Mouse (Mus musculus): ENCODE results near the gene Il1f10. TPM values are rescaled to one million over a fixed set of nuclear protein-coding genes. Genes with fewer than 3 reads are reported as not detected.

Il1f10 gene
- polyA plus RNA-seq (2016; fragmentation: Nextera tagmentation; extraction: Ambion mirVana): not detected in 2 replicates

GRCm38 (mm10) chr2:24290896-24291295 lies at the start of gene Il1f10:
TSS of gene Il1f10 (plus strand) at chr2:24291196.
- no peaks in the 10 kb centered on the region for H3K9me3 ChIP-seq (replicated peaks)
- no peaks in the 10 kb centered on the region for H3K27me3 ChIP-seq (ENCODE audit: low read depth, poor library complexity, severe bottlenecking)
- no peaks in the 10 kb centered on the region for H3K36me3 ChIP-seq
- H3K4me3 ChIP-seq: no peak within 1 kb of the TSS
- no peaks in the 10 kb centered on the region for H3K4me1 ChIP-seq
- WGBS: 81% methylated on average over 5 of the region's 5 CpGs
- DNase-seq (ENCODE audit: low spot score): no peak
- no peak within 1 kb of the TSS for H3K27ac ChIP-seq (replicated peaks)

DNA sequence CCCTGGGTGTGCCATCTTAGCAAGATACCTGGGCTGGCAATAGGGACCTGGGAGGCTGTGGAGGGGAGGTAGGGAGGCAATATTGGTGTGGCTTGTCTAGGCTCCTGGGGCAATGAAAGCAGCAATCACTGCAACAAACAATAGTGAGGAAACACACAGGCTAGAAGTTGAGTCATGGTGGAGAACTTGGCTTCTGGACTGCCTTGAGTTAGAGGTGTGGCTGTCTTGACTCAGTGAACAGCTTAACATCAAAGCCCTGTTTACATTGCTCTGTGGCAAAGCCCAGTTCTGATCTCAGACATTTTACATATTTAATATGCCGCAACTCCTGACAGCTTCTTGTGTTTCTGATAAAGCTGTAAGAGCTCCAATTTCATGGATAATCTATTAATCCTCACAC lies 23.5 kb upstream of the Il1f10 start:
- Histone ChIP-seq H3K36me3 (no peaks in the 10 kb centered on the region), H3K9me3 (replicated peaks) (no peaks in the 10 kb centered on the region), H3K27ac (replicated peaks) (no peak overlapping the region), H3K4me1 (no peaks in the 10 kb centered on the region), H3K4me3 (no peak overlapping the region), H3K27me3 (ENCODE audit: low read depth, poor library complexity, severe bottlenecking) (no peaks in the 10 kb centered on the region)
- WGBS: 100% methylated on average over 1 of the region's 1 CpGs
- no peak for DNase-seq (ENCODE audit: low spot score)

- Histone ChIP-seq H3K4me3 (no peak overlapping the region), H3K27ac (replicated peaks) (no peak overlapping the region), H3K36me3 (no peaks in the 10 kb centered on the region), H3K9me3 (replicated peaks) (no peaks in the 10 kb centered on the region), H3K4me1 (peaks cover 5% of the 10 kb centered on the region; the same call in 1 of the 2 replicates), H3K27me3 (ENCODE audit: low read depth, poor library complexity, severe bottlenecking) (no peaks in the 10 kb centered on the region)
- no peak for DNase-seq (ENCODE audit: low spot score)
- 89% methylated on average over 2 of the region's 2 CpGs for WGBS
Measured at GRCm38 (mm10) chr2:24273619-24274018, 17.4 kb upstream of the Il1f10 start.

DNA sequence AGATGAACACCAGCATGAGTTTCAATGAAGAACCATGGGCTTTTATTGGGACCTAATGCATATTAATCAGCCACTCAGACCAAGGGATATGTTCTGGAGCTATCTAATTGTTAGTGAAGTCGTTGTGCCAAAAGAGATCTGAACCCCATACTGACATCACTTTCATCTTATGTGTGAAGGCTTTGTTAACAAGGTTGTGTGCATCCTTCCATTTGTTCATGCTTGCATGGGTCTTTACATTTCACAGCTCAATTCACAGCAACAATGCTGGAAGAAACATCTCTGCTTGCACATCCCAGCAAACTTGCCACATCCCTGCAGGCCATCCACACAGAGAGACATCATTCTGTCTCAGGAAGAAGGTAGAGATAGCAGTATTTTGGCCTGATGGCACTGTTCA lies 15.8 kb upstream of the Il1f10 start:
- WGBS: 36% methylated on average over 1 of the region's 1 CpGs
- Histone ChIP-seq H3K4me3 (no peak overlapping the region), H3K36me3 (no peaks in the 10 kb centered on the region), H3K27me3 (ENCODE audit: low read depth, poor library complexity, severe bottlenecking) (no peaks in the 10 kb centered on the region), H3K9me3 (replicated peaks) (no peaks in the 10 kb centered on the region), H3K27ac (replicated peaks) (no peak overlapping the region), H3K4me1 (peaks cover 5% of the 10 kb centered on the region; the same call in 1 of the 2 replicates)
- DNase-seq (ENCODE audit: low spot score): no peak

- Histone ChIP-seq H3K36me3 (no peaks in the 10 kb centered on the region), H3K4me3 (no peak within 1 kb of the TSS), H3K27me3 (ENCODE audit: low read depth, poor library complexity, severe bottlenecking) (no peaks in the 10 kb centered on the region), H3K4me1 (peaks cover 5% of the 10 kb centered on the region; the same call in 1 of the 2 replicates), H3K27ac (replicated peaks) (no peak within 1 kb of the TSS), H3K9me3 (replicated peaks) (no peaks in the 10 kb centered on the region)
- no peak for DNase-seq (ENCODE audit: low spot score)
Measured at GRCm38 (mm10) chr2:24276654-24277053, 14.3 kb upstream of the Il1f10 start, which contains the start of gene Il1f5. TSS of gene Il1f5 (plus strand) at chr2:24276954.

DNA sequence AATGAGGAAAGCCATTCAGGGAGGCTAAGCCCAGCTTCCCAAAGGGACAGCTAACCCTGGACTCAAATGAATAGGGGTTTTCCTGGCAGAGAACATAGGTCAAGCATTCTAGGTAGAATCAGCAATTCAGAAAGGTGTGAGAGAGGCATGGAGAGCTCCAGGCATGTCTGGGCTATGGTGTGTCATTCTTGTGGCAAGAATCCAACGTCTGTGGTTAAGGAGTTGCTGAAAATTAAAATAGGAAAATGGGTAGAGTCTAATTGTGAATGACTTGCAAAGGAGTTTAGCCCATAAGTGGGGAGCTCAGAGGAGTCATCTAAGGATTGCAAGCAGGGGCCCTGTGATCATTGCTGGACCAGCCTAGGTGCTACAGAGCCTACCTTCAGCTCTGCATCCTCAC lies 3.6 kb downstream of the Il1f10 start:
- Histone ChIP-seq H3K4me3 (no peak overlapping the region), H3K9me3 (replicated peaks) (no peaks in the 10 kb centered on the region), H3K27me3 (ENCODE audit: low read depth, poor library complexity, severe bottlenecking) (no peaks in the 10 kb centered on the region), H3K36me3 (no peaks in the 10 kb centered on the region), H3K27ac (replicated peaks) (no peak overlapping the region), H3K4me1 (no peaks in the 10 kb centered on the region)
- WGBS: 70% methylated on average over 1 of the region's 1 CpGs
- DNase-seq (ENCODE audit: low spot score): no peak

DNA sequence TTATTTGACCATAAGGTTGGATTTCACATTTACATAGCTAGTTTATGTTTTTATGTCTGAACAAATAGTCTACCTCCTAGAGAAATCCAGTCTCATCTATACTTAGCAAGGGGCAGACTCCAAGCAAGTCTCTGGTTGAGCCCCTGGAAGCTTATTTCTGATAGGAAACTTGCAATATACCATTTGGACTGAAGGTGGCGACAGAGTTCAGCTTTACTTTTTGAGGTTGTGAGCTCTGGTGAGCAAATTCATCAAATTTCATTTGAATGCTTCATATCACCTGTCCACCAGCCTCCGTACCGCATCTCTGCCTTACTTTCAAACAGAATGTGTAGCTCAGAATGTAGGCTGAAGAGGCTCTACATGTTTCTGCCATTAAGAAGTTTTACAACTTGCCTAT lies 5.8 kb downstream of the Il1f10 start:
- 19% methylated on average over 3 of the region's 3 CpGs for WGBS
- H3K9me3 ChIP-seq (replicated peaks): no peaks in the 10 kb centered on the region
- peak; percentile 28 for DNase-seq (ENCODE audit: low spot score)

DNA sequence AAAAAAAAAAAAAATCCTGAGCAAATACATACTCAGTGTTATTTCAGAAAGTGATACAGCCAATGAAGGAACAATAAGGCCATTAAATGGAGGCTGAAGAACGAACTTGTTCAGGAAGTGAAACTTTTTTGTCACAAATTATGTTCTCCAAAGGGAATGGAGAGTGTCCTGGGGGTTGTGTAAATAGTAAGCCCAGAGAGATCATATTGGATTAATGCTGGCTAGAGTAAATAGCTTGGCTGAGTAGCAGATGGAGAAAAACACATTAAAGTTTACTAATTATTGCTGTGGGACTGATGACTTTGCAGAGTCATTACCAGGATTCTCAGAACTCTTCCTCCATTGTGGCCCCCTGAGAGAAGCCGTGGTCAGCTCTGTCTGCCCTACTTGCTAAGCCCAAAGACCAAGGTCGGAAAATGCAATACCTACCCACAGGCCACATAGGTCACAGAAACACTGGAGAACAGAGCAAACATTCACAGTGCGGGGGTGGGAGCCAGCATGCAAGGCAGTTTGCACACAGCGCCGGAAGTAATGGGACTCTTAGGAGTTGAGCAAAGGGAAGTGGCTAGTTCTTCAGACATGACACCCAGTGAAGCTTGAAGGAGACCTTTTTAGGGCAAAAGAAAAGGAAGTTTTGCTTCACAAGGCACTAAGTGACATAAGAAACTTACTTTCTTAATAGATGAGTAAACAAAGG lies 20.5 kb downstream of the Il1f10 start:
- H3K27ac ChIP-seq (replicated peaks): no peak overlapping the region
- no peaks in the 10 kb centered on the region for H3K9me3 ChIP-seq (replicated peaks)
- no peaks in the 10 kb centered on the region for H3K4me1 ChIP-seq
- no peak overlapping the region for H3K4me3 ChIP-seq
- no peak for DNase-seq (ENCODE audit: low spot score)
- no peaks in the 10 kb centered on the region for H3K27me3 ChIP-seq (ENCODE audit: low read depth, poor library complexity, severe bottlenecking)
- WGBS: 72% methylated on average over 6 of the region's 6 CpGs
- H3K36me3 ChIP-seq: no peaks in the 10 kb centered on the region

More for the DNA sequence above, 5.8 kb downstream of the Il1f10 start:
- no peak overlapping the region for H3K4me3 ChIP-seq
- H3K36me3 ChIP-seq: no peaks in the 10 kb centered on the region
- H3K27ac ChIP-seq (replicated peaks): no peak overlapping the region
- H3K27me3 ChIP-seq (ENCODE audit: low read depth, poor library complexity, severe bottlenecking): no peaks in the 10 kb centered on the region
- H3K4me1 ChIP-seq: no peaks in the 10 kb centered on the region

- Histone ChIP-seq H3K27me3 (ENCODE audit: low read depth, poor library complexity, severe bottlenecking) (no peaks in the 10 kb centered on the region), H3K4me3 (no peak overlapping the region), H3K4me1 (no peaks in the 10 kb centered on the region), H3K9me3 (replicated peaks) (no peaks in the 10 kb centered on the region), H3K36me3 (no peaks in the 10 kb centered on the region), H3K27ac (replicated peaks) (no peak overlapping the region)
- no peak for DNase-seq (ENCODE audit: low spot score)
- WGBS: 85% methylated on average over 1 of the region's 1 CpGs
Measured at GRCm38 (mm10) chr2:24316919-24317318, 25.9 kb downstream of the Il1f10 start.

- H3K9me3 ChIP-seq (replicated peaks): no peaks in the 10 kb centered on the region
- 85% methylated on average over 4 of the region's 4 CpGs for WGBS
- H3K36me3 ChIP-seq: no peaks in the 10 kb centered on the region
- no peaks in the 10 kb centered on the region for H3K27me3 ChIP-seq (ENCODE audit: low read depth, poor library complexity, severe bottlenecking)
- no peak overlapping the region for H3K27ac ChIP-seq (replicated peaks)
- no peak overlapping the region for H3K4me3 ChIP-seq
- H3K4me1 ChIP-seq: no peaks in the 10 kb centered on the region
- DNase-seq (ENCODE audit: low spot score): no peak
Measured at GRCm38 (mm10) chr2:24317919-24318598, 27.1 kb downstream of the Il1f10 start.

- no peaks in the 10 kb centered on the region for H3K4me1 ChIP-seq
- 70% methylated on average over 3 of the region's 3 CpGs for WGBS
- no peak for DNase-seq (ENCODE audit: low spot score)
- no peaks in the 10 kb centered on the region for H3K36me3 ChIP-seq
- H3K27me3 ChIP-seq (ENCODE audit: low read depth, poor library complexity, severe bottlenecking): no peaks in the 10 kb centered on the region
- H3K9me3 ChIP-seq (replicated peaks): no peaks in the 10 kb centered on the region
- no peak overlapping the region for H3K27ac ChIP-seq (replicated peaks)
- H3K4me3 ChIP-seq: no peak overlapping the region
Measured at GRCm38 (mm10) chr2:24335333-24335732, 44.3 kb downstream of the Il1f10 start.

DNA sequence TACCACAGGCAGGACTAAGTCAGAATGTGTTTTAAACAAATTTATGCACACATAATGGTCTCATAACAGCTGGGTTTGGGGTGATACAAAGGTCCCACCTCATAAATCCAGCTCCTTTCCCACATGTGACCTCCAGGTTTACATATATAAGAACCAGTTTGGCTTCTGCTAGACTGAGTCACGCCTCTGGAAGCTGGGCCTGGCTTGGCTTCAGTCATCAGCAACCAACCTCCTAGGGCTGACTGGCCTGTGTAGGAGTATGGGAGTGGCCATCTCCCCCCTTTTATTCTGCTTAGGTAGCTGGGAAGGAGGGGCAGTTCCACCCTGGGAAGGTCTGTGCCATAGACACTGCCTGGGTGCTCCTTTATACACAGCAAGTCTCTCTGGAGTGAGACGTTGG lies 45.5 kb downstream of the Il1f10 start, which contains the start of gene Il1rn:
Il1rn (plus strand) TSS at position 309 of the 400 bp plus-strand sequence.
- Histone ChIP-seq H3K4me3 (no peak within 1 kb of the TSS), H3K4me1 (no peaks in the 10 kb centered on the region), H3K27ac (replicated peaks) (no peak within 1 kb of the TSS), H3K36me3 (no peaks in the 10 kb centered on the region), H3K27me3 (ENCODE audit: low read depth, poor library complexity, severe bottlenecking) (no peaks in the 10 kb centered on the region), H3K9me3 (replicated peaks) (no peaks in the 10 kb centered on the region)
- no peak for DNase-seq (ENCODE audit: low spot score)
- 86% methylated on average over 2 of the region's 2 CpGs for WGBS

- WGBS: 81% methylated on average over 3 of the region's 3 CpGs
- H3K36me3 ChIP-seq: no peaks in the 10 kb centered on the region
- H3K9me3 ChIP-seq (replicated peaks): no peaks in the 10 kb centered on the region
- no peak for DNase-seq (ENCODE audit: low spot score)
- H3K4me3 ChIP-seq: no peak overlapping the region
- H3K4me1 ChIP-seq: no peaks in the 10 kb centered on the region
- H3K27me3 ChIP-seq (ENCODE audit: low read depth, poor library complexity, severe bottlenecking): no peaks in the 10 kb centered on the region
- no peak overlapping the region for H3K27ac ChIP-seq (replicated peaks)
Measured at GRCm38 (mm10) chr2:24341395-24341885, 50.4 kb downstream of the Il1f10 start.
